Mouse (Mus musculus): Measurements from ENCODE around the gene Frrs1.

DNA sequence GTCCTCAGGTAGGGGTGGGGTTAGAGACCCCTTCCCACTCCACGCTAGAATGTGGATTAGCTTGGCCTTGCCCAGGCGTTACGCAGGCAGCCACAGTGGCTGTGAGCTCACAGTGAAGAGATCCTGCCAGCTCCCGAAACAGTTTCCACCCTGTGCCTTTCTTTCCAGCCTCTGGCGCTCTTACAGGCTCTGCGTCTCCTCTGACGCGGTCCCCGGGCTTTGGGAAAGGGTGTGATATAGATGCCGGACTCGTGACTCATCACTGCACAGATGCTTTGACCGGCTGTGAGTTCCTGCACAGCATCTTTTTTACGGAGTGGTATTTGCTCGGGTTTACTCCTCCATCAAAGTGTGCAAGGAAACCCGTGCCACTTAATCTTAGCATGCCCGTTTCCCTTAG is 46.6 kb downstream of the Frrs1 start:
- TF ChIP-seq CTCF (IDR thresholded peaks at IDR 0.05; ENCODE audit: low read depth): no peak
- no peak for TF ChIP-seq EP300 (IDR thresholded peaks at IDR 0.05; ENCODE audit: low read depth)

Measured in heart, postnatal 0 days (tissue).